Mouse (Mus musculus): ENCODE measurements around the gene Fh1. TPM values are rescaled to one million over a fixed set of nuclear protein-coding genes. Genes with fewer than 3 reads are reported as not detected.

The Fh1 gene
- polyA plus RNA-seq, 1 experiment, result 129 TPM

GRCm38 (mm10) chr1:175659900-175660299, 34.5 kb upstream of the Fh1 start:
- H3K27ac ChIP-seq (ENCODE audit: insufficient read depth, low read length), result no peak overlapping the region
- TF ChIP-seq CTCF (IDR thresholded peaks at IDR 0.05; ENCODE audit: borderline replicate concordance, insufficient read depth, low read depth, low read length) (no peak), POLR2A (IDR thresholded peaks at IDR 0.05; ENCODE audit: borderline replicate concordance, insufficient read depth, low read length) (no peak)
- H3K27me3 ChIP-seq (ENCODE audit: control insufficient read depth, insufficient read depth, low read length), result no peaks in the 10 kb centered on the region
- H3K4me3 ChIP-seq (replicated peaks; ENCODE audit: insufficient read depth, low read depth, low read length), result no peak overlapping the region
- DNase-seq, result no peak
- no peaks in the 10 kb centered on the region for H3K4me1 ChIP-seq (ENCODE audit: control insufficient read depth, insufficient read depth, low read length)
- WGBS, result 90% methylated on average over 4 of the region's 4 CpGs

DNA sequence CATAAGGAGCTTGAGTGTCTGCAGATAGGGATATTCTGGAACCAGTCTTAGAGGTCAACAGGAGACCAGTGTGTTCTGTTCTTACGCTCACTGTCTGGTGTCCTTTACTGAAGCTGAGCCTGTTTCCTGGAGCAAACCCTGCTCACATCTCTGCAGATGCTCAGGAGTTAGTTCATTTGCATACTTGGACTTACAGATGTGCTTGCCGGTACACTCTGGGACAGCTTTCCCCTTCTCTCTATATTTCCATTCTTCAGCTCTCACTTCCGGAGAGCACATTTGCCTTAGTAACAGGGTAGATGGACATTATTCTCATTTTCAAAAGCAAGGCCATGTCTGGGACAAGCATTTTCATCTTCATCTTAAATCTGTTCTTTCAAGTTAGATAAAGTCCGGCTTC, 23.2 kb upstream of the Fh1 start:
- WGBS, result 94% methylated on average over 4 of the region's 4 CpGs
- TF ChIP-seq POLR2A (IDR thresholded peaks at IDR 0.05; ENCODE audit: borderline replicate concordance, insufficient read depth, low read length), result no peak
- TF ChIP-seq CTCF (IDR thresholded peaks at IDR 0.05; ENCODE audit: borderline replicate concordance, insufficient read depth, low read depth, low read length), result no peak
- no peak overlapping the region for H3K4me3 ChIP-seq (replicated peaks; ENCODE audit: insufficient read depth, low read depth, low read length)
- H3K27me3 ChIP-seq (ENCODE audit: control insufficient read depth, insufficient read depth, low read length), result no peaks in the 10 kb centered on the region
- H3K27ac ChIP-seq (ENCODE audit: insufficient read depth, low read length), result no peak overlapping the region
- DNase-seq, result no peak
- no peaks in the 10 kb centered on the region for H3K4me1 ChIP-seq (ENCODE audit: control insufficient read depth, insufficient read depth, low read length)

- H3K4me3 ChIP-seq (replicated peaks; ENCODE audit: insufficient read depth, low read depth, low read length), result no peak overlapping the region
- no peaks in the 10 kb centered on the region for H3K4me1 ChIP-seq (ENCODE audit: control insufficient read depth, insufficient read depth, low read length)
- WGBS, result 79% methylated on average over 9 of the region's 9 CpGs
- TF ChIP-seq CTCF (IDR thresholded peaks at IDR 0.05; ENCODE audit: borderline replicate concordance, insufficient read depth, low read depth, low read length) (no peak), POLR2A (IDR thresholded peaks at IDR 0.05; ENCODE audit: borderline replicate concordance, insufficient read depth, low read length) (no peak)
- no peaks in the 10 kb centered on the region for H3K27me3 ChIP-seq (ENCODE audit: control insufficient read depth, insufficient read depth, low read length)
- DNase-seq, result no peak
- no peak overlapping the region for H3K27ac ChIP-seq (ENCODE audit: insufficient read depth, low read length)
Measured at GRCm38 (mm10) chr1:175646952-175647351, 21.5 kb upstream of the Fh1 start.

- no peak for DNase-seq
- Histone ChIP-seq H3K4me3 (replicated peaks; ENCODE audit: insufficient read depth, low read depth, low read length) (no peak overlapping the region), H3K27me3 (ENCODE audit: control insufficient read depth, insufficient read depth, low read length) (no peaks in the 10 kb centered on the region; the same call in 1 of the 2 replicates), H3K27ac (ENCODE audit: insufficient read depth, low read length) (no peak overlapping the region), H3K4me1 (ENCODE audit: control insufficient read depth, insufficient read depth, low read length) (no peaks in the 10 kb centered on the region)
- 66% methylated on average over 5 of the region's 5 CpGs for WGBS
- TF ChIP-seq CTCF (IDR thresholded peaks at IDR 0.05; ENCODE audit: borderline replicate concordance, insufficient read depth, low read depth, low read length), result no peak
- TF ChIP-seq POLR2A (IDR thresholded peaks at IDR 0.05; ENCODE audit: borderline replicate concordance, insufficient read depth, low read length), result no peak
Measured at GRCm38 (mm10) chr1:175643496-175644265, 18.2 kb upstream of the Fh1 start.

DNA sequence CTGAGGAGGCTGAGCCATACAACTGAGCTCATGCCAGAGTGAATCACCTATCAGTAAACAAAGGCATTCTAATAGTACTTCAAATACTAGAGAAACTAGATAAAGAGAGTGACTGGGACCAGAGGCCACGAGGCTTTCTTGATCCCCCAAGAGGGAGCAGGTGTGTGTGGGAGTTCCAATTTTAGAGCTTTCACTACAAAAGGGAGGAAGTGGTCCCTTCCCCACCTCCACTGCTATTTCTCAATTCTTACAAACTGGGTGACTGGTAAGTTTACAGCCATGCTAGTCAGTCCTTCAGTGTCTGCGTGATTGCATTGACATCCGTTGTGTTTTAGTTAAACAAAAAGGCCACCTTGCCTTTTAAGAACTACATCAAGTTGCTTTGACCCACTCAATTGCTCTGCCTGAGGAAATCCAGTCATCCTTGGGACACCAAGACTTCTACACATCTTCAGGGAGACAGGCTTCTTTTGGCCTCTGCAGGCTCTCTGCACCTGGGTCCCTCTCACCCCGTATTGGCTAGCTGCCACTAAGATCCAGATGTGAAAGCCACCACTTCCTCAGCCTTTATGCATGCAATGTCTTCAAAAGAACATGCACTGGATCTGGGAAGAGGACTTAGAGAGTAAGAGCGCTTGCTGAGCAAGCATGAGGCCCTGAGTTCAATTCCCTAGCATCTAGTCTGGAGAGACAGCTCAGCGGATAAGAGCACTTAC, 15.2 kb upstream of the Fh1 start:
- H3K27me3 ChIP-seq (ENCODE audit: control insufficient read depth, insufficient read depth, low read length), result no peaks in the 10 kb centered on the region; the same call in 1 of the 2 replicates
- TF ChIP-seq POLR2A (IDR thresholded peaks at IDR 0.05; ENCODE audit: borderline replicate concordance, insufficient read depth, low read length) (no peak), CTCF (IDR thresholded peaks at IDR 0.05; ENCODE audit: borderline replicate concordance, insufficient read depth, low read depth, low read length) (no peak)
- H3K4me3 ChIP-seq (replicated peaks; ENCODE audit: insufficient read depth, low read depth, low read length), result no peak overlapping the region
- WGBS, result 84% methylated on average over 6 of the region's 6 CpGs
- H3K4me1 ChIP-seq (ENCODE audit: control insufficient read depth, insufficient read depth, low read length), result no peaks in the 10 kb centered on the region
- no peak for DNase-seq
- H3K27ac ChIP-seq (ENCODE audit: insufficient read depth, low read length), result no peak overlapping the region

DNA sequence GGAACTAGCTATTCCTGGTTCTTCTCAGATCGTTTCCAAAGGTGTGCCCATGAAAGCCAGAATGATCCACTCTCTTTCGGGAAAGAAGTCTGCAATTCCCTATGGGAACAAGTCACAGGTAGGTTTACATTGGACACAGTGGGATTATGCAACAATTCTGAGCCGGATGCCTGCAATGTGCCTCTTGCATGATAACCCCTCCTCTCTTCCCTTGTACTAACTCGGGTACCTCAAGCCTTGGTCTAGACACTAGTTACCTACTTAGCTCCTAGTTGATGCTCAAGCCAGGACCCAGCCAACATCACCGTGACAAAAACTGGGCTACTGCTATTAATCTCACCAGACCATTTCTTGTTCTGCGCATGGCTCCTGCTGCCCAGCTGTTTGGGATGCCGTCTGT, 13.6 kb upstream of the Fh1 start:
- H3K4me1 ChIP-seq (ENCODE audit: control insufficient read depth, insufficient read depth, low read length), result no peaks in the 10 kb centered on the region
- WGBS, result 78% methylated on average over 7 of the region's 7 CpGs
- TF ChIP-seq POLR2A (IDR thresholded peaks at IDR 0.05; ENCODE audit: borderline replicate concordance, insufficient read depth, low read length) (no peak), CTCF (IDR thresholded peaks at IDR 0.05; ENCODE audit: borderline replicate concordance, insufficient read depth, low read depth, low read length) (no peak)
- no peaks in the 10 kb centered on the region; the same call in 1 of the 2 replicates for H3K27me3 ChIP-seq (ENCODE audit: control insufficient read depth, insufficient read depth, low read length)
- no peak overlapping the region for H3K4me3 ChIP-seq (replicated peaks; ENCODE audit: insufficient read depth, low read depth, low read length)
- no peak overlapping the region for H3K27ac ChIP-seq (ENCODE audit: insufficient read depth, low read length)
- DNase-seq, result no peak

- 70% methylated on average over 7 of the region's 7 CpGs for WGBS
- no peak overlapping the region for H3K27ac ChIP-seq (ENCODE audit: insufficient read depth, low read length)
Measured at GRCm38 (mm10) chr1:175637677-175638076, 12.2 kb upstream of the Fh1 start.

DNA sequence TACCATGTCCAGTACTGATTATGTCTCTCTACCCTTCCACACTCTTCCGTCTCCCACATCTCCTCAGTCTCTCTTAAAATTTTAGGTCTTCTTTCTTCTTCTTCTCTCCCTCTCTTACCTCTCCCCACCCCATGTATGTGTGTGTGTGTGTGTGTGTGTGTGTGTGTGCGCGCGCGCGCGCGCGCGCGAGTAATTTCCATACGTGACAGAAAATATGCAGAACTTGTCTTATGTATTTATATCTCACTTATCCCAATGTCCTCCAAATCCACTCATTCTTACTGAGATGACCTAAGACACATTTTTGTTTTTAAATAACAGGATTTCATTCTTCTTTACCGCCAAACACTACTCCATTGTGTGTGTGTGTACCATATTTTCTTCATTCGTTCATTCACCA, 7.0 kb upstream of the Fh1 start:
- no peak for TF ChIP-seq CTCF (IDR thresholded peaks at IDR 0.05; ENCODE audit: borderline replicate concordance, insufficient read depth, low read depth, low read length)
- no peak for TF ChIP-seq POLR2A (IDR thresholded peaks at IDR 0.05; ENCODE audit: borderline replicate concordance, insufficient read depth, low read length)
- WGBS, result 97% methylated on average over 14 of the region's 14 CpGs
- no peak for DNase-seq

More at GRCm38 (mm10) chr1:175637677-175638076, 12.2 kb upstream of the Fh1 start:
- Histone ChIP-seq H3K4me1 (ENCODE audit: control insufficient read depth, insufficient read depth, low read length) (no peaks in the 10 kb centered on the region), H3K27me3 (ENCODE audit: control insufficient read depth, insufficient read depth, low read length) (no peaks in the 10 kb centered on the region; the same call in 1 of the 2 replicates), H3K4me3 (replicated peaks; ENCODE audit: insufficient read depth, low read depth, low read length) (no peak overlapping the region)
- TF ChIP-seq CTCF (IDR thresholded peaks at IDR 0.05; ENCODE audit: borderline replicate concordance, insufficient read depth, low read depth, low read length), result no peak
- TF ChIP-seq POLR2A (IDR thresholded peaks at IDR 0.05; ENCODE audit: borderline replicate concordance, insufficient read depth, low read length), result no peak
- DNase-seq, result no peak

More for the DNA sequence above, 7.0 kb upstream of the Fh1 start:
- no peak overlapping the region for H3K27ac ChIP-seq (ENCODE audit: insufficient read depth, low read length)
- H3K27me3 ChIP-seq (ENCODE audit: control insufficient read depth, insufficient read depth, low read length), result no peaks in the 10 kb centered on the region
- no peak overlapping the region for H3K4me3 ChIP-seq (replicated peaks; ENCODE audit: insufficient read depth, low read depth, low read length)
- no peaks in the 10 kb centered on the region for H3K4me1 ChIP-seq (ENCODE audit: control insufficient read depth, insufficient read depth, low read length)
